Mouse (Mus musculus) forebrain, embryonic 13.5 days (tissue): ENCODE measurements around the gene Fam92b. TPM values are rescaled to one million over a fixed set of nuclear protein-coding genes. Genes with fewer than 3 reads are reported as not detected.

Source experiments
- ATAC-seq: fragments of 200-750 bp; cut with Nextera tagmentation; 2 replicates; pipeline ENCODE4 v1.8.0; 2017
- H3K27ac ChIP-seq: fragments of 300-500 bp; sonication (generic); 2 replicates; pipeline ENCODE4 v1.5.1; 2015; ENCODE audit warnings: inconsistent platforms, mild to moderate bottlenecking, moderate library complexity
- H3K27me3 ChIP-seq: fragments of 300-500 bp; sonication (generic); 2 replicates; pipeline ENCODE4 v1.6.1; 2015; ENCODE audit warnings: mild to moderate bottlenecking, inconsistent platforms
- H3K36me3 ChIP-seq: fragments of 300-500 bp; sonication (generic); 2 replicates; pipeline ENCODE4 v1.6.1; 2015; ENCODE audit warnings: mild to moderate bottlenecking, inconsistent platforms; ENCODE audit not compliant: poor library complexity, severe bottlenecking
- H3K4me1 ChIP-seq: fragments of 300-500 bp; sonication (generic); 2 replicates; pipeline ENCODE4 v1.6.1; 2015; ENCODE audit warnings: inconsistent platforms
- H3K4me2 ChIP-seq: fragments of 300-500 bp; sonication (generic); 2 replicates; pipeline ENCODE4 v1.6.1; 2015; ENCODE audit warnings: inconsistent platforms, mild to moderate bottlenecking, moderate library complexity
- H3K4me3 ChIP-seq: fragments of 300-500 bp; sonication (generic); 2 replicates; pipeline ENCODE4 v1.5.1; 2015; ENCODE audit warnings: mild to moderate bottlenecking, inconsistent platforms
- H3K9ac ChIP-seq: fragments of 300-500 bp; sonication (generic); 2 replicates; pipeline ENCODE4 v1.6.1; 2015; ENCODE audit warnings: mild to moderate bottlenecking, inconsistent platforms
- H3K9me3 ChIP-seq: fragments of 300-500 bp; sonication (generic); replicated peaks from 2 replicates; pipeline ENCODE4 v1.6.1; 2016; ENCODE audit warnings: inconsistent platforms
- WGBS: fragments of 180-500 bp; shearing (Covaris S2); methylation state at CpG from one replicate; pipeline ENCODE4 v1.1.7; 2015; 5-methylcytosine and 5-hydroxymethylcytosine counted together
- polyA plus RNA-seq: library from polyadenylated mRNA; unstranded; fragments of >200 nt; fragmentation: Nextera tagmentation; extraction: Ambion mirVana; gene quantifications from 2 replicates; pipeline ENCODE4 v1.2.1, GENCODE M21; 2015

Gene Fam92b
- polyA plus RNA-seq, 1 experiment from 2014 or later, result 1.4 TPM

DNA sequence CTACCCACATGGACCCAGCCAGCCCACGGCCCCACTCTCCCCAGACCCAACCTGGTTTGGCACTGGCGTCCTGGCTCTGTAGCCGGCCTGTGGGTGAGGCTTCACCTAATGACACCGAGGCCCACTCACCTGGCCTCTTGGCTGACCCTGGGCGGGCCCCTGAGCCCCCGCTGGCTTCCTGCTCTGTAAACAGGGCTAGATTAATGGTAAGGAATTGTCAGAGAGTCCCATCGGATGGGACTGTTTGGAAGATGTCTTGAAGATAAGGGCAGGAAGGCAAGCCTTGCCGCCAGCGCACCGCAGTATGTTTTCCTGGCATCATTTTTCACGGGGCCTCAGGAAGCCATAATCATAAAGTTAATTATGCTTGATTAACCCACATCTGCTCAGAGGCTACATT lies 30.8 kb upstream of the Fam92b start:
- H3K4me3 ChIP-seq, result no peak overlapping the region
- ATAC-seq, result no peak
- H3K4me2 ChIP-seq, result no peak overlapping the region
- peaks cover 22% of the 10 kb centered on the region for H3K4me1 ChIP-seq
- no peaks in the 10 kb centered on the region for H3K36me3 ChIP-seq
- WGBS, result 81% methylated on average over 11 of the region's 11 CpGs
- no peaks in the 10 kb centered on the region for H3K9me3 ChIP-seq
- H3K27me3 ChIP-seq, result no peaks in the 10 kb centered on the region
- H3K27ac ChIP-seq, result no peak overlapping the region
- H3K9ac ChIP-seq, result no peak overlapping the region

- no peak for ATAC-seq
- WGBS, result 90% methylated on average over 8 of the region's 8 CpGs
- no peak overlapping the region for H3K4me2 ChIP-seq
- no peak overlapping the region for H3K27ac ChIP-seq
- H3K9ac ChIP-seq, result no peak overlapping the region
- no peaks in the 10 kb centered on the region for H3K36me3 ChIP-seq
- H3K4me1 ChIP-seq, result peaks cover 22% of the 10 kb centered on the region
- H3K27me3 ChIP-seq, result no peaks in the 10 kb centered on the region
- H3K9me3 ChIP-seq, result no peaks in the 10 kb centered on the region
- no peak overlapping the region for H3K4me3 ChIP-seq
Measured at GRCm38 (mm10) chr8:120207364-120207763, 30.1 kb upstream of the Fam92b start.

- no peaks in the 10 kb centered on the region for H3K9me3 ChIP-seq
- H3K4me1 ChIP-seq, result peaks cover 16% of the 10 kb centered on the region
- 88% methylated on average over 9 of the region's 9 CpGs for WGBS
- no peak overlapping the region for H3K9ac ChIP-seq
- H3K36me3 ChIP-seq, result no peaks in the 10 kb centered on the region
- ATAC-seq, result no peak
- H3K27me3 ChIP-seq, result no peaks in the 10 kb centered on the region
- H3K4me3 ChIP-seq, result no peak overlapping the region
- H3K4me2 ChIP-seq, result no peak overlapping the region
- H3K27ac ChIP-seq, result no peak overlapping the region
Measured at GRCm38 (mm10) chr8:120205916-120206315, 28.6 kb upstream of the Fam92b start.

DNA sequence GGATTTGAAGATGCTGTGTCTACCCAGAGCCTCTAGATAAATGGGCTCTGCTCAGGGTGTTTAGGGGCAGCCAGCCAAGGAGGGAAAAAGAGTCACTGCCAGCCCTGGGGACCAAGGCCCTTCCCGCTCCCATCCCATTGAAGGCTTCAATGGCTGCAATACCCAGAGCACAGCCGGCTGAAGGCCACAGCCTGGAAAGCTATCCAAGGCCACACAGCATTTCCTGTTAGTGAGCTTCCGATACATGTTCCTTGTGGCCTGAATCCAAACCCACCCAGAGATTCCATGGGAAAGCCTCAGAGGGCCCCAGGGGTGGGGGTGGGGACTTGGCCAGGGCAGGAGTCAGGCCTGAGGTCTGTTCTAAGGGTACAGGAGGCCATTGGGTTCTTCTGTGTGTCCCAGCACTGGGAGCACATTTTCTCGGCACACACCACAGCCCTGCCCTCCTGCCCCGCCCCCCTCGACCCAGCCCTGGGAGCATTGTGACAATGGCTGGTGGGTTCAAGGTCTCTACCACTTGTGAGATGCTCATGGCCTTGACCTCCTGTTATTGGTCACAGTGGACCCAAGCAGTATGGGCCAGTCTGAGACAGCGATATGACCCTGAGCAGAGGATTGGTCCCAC lies 27.6 kb upstream of the Fam92b start:
- WGBS, result 81% methylated on average over 7 of the region's 7 CpGs
- no peaks in the 10 kb centered on the region for H3K36me3 ChIP-seq
- H3K4me3 ChIP-seq, result no peak overlapping the region
- ATAC-seq, result no peak
- no peak overlapping the region for H3K9ac ChIP-seq
- no peak overlapping the region; the same call in 1 of the 2 replicates for H3K27ac ChIP-seq
- H3K4me1 ChIP-seq, result 0 out of 2 replicates have a peak, but pooled peaks cover 6% of the 10 kb centered on the region
- no peak overlapping the region for H3K4me2 ChIP-seq
- no peaks in the 10 kb centered on the region for H3K27me3 ChIP-seq
- H3K9me3 ChIP-seq, result no peaks in the 10 kb centered on the region; the same call in 1 of the 2 replicates

DNA sequence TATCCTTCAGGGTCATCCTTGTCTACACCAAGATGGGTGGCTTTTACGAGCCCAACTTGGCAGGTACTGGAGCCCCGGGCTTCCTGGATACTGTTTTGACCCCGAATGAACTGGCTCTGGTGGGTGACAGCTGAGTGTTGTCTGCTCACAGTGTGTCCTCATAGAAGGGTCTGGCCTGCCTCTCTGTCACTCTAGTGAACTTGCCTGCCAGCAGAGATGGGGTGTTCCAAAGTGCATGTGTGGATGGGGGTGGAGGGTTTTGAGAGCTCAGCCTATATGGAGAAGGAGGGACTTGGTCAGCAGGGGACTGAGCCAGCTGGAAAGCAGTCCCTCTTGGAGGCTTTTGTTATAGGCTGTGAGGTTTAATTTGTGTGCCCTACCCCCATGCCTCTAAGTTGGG lies 25.3 kb upstream of the Fam92b start:
- 67% methylated on average over 3 of the region's 3 CpGs for WGBS
- H3K27ac ChIP-seq, result no peak overlapping the region
- no peak overlapping the region for H3K9ac ChIP-seq
- H3K36me3 ChIP-seq, result no peaks in the 10 kb centered on the region
- no peak overlapping the region for H3K4me3 ChIP-seq
- no peak for ATAC-seq
- no peaks in the 10 kb centered on the region for H3K27me3 ChIP-seq
- H3K4me1 ChIP-seq, result 0 out of 2 replicates have a peak, but pooled peaks cover 4% of the 10 kb centered on the region
- no peaks in the 10 kb centered on the region; the same call in 1 of the 2 replicates for H3K9me3 ChIP-seq
- H3K4me2 ChIP-seq, result no peak overlapping the region

DNA sequence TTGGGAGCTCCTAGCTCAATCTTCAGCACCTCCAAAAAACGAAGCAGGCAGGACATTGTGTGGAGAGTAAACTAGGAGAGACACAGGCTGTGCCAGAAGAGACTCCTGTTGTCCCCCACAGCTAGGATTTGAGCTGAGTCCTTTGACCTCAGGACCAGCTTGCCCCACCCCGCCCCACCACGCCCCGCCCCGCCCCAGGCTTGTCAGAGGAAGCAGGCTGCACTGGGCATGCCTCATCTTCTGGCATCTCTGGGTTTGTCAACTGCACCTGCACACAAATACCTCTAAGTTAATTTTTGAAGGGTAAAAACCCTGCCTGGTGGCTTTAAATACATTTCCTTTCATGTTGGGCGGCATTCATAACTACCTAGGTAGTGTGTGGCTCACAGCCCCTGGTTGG lies 24.1 kb upstream of the Fam92b start:
- H3K9ac ChIP-seq, result no peak overlapping the region
- no peak overlapping the region for H3K4me2 ChIP-seq
- H3K27me3 ChIP-seq, result no peaks in the 10 kb centered on the region
- no peak for ATAC-seq
- H3K36me3 ChIP-seq, result no peaks in the 10 kb centered on the region
- H3K9me3 ChIP-seq, result no peaks in the 10 kb centered on the region; the same call in 1 of the 2 replicates
- WGBS, result 85% methylated on average over 6 of the region's 6 CpGs
- no peak overlapping the region for H3K4me3 ChIP-seq
- no peak overlapping the region for H3K27ac ChIP-seq
- H3K4me1 ChIP-seq, result 0 out of 2 replicates have a peak, but pooled peaks cover 4% of the 10 kb centered on the region

DNA sequence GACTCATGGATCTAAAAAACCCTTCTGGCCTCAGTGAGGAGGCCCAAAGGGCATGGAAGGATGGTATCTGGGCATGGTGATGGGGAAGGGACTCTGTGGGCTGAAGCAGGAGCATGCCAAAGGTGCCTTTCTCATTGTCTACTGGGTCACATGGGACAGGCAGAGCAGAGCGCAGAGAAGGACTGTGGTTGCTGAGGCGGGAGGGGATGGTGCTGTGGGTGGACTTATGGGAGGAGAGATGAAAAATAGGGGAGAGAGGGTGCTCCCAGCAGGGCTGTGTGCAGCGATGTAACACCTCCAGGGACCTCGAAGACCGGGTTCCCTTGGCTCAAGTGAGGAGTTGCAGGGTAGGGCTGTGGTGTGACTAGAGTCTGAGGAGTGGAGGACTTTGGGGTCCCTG lies 14.9 kb upstream of the Fam92b start:
- Histone ChIP-seq H3K27me3 (no peaks in the 10 kb centered on the region), H3K36me3 (no peaks in the 10 kb centered on the region), H3K4me3 (no peak overlapping the region), H3K27ac (no peak overlapping the region), H3K4me1 (peaks cover 17% of the 10 kb centered on the region), H3K9ac (no peak overlapping the region), H3K9me3 (no peaks in the 10 kb centered on the region), H3K4me2 (no peak overlapping the region)
- no peak for ATAC-seq
- WGBS, result 97% methylated on average over 5 of the region's 5 CpGs

- H3K4me2 ChIP-seq, result no peak overlapping the region
- H3K9me3 ChIP-seq, result no peaks in the 10 kb centered on the region
- H3K4me1 ChIP-seq, result peaks cover 20% of the 10 kb centered on the region
- 72% methylated on average over 5 of the region's 5 CpGs for WGBS
- no peak overlapping the region for H3K4me3 ChIP-seq
- no peak overlapping the region for H3K9ac ChIP-seq
- no peaks in the 10 kb centered on the region for H3K36me3 ChIP-seq
- ATAC-seq, result no peak
- H3K27ac ChIP-seq, result peak overlapping the region; percentile 68; the same call in 1 of the 2 replicates
- H3K27me3 ChIP-seq, result no peaks in the 10 kb centered on the region
Measured at GRCm38 (mm10) chr8:120191633-120192032, 14.4 kb upstream of the Fam92b start.

- WGBS, result 60% methylated on average over 20 of the region's 20 CpGs
- peak overlapping the region; percentile 68; the same call in 1 of the 2 replicates for H3K27ac ChIP-seq
- no peaks in the 10 kb centered on the region for H3K36me3 ChIP-seq
- peak overlapping the region; percentile 48 for H3K4me2 ChIP-seq
- peak overlapping the region; percentile 16; the same call in 1 of the 2 replicates for H3K9ac ChIP-seq
- peak overlapping the region; percentile 4; the same call in 1 of the 2 replicates for H3K4me3 ChIP-seq
- H3K27me3 ChIP-seq, result no peaks in the 10 kb centered on the region
- peak; percentile 76 for ATAC-seq
- no peaks in the 10 kb centered on the region for H3K9me3 ChIP-seq
- H3K4me1 ChIP-seq, result peaks cover 27% of the 10 kb centered on the region
Measured at GRCm38 (mm10) chr8:120190810-120191413, 13.6 kb upstream of the Fam92b start.

GRCm38 (mm10) chr8:120190107-120190809 lies 13.0 kb upstream of the Fam92b start:
- peaks cover 34% of the 10 kb centered on the region for H3K4me1 ChIP-seq
- WGBS, result 85% methylated on average over 17 of the region's 17 CpGs
- no peaks in the 10 kb centered on the region for H3K9me3 ChIP-seq
- no peak overlapping the region for H3K4me3 ChIP-seq
- H3K9ac ChIP-seq, result no peak overlapping the region
- no peak overlapping the region for H3K27ac ChIP-seq
- H3K36me3 ChIP-seq, result no peaks in the 10 kb centered on the region
- no peak overlapping the region for H3K4me2 ChIP-seq
- ATAC-seq, result no peak; the same call in 1 of the 2 replicates
- no peaks in the 10 kb centered on the region for H3K27me3 ChIP-seq

GRCm38 (mm10) chr8:120189440-120189839 lies 12.2 kb upstream of the Fam92b start:
- no peaks in the 10 kb centered on the region for H3K9me3 ChIP-seq
- WGBS, result 89% methylated on average over 6 of the region's 6 CpGs
- no peak overlapping the region for H3K4me3 ChIP-seq
- H3K27ac ChIP-seq, result no peak overlapping the region
- ATAC-seq, result no peak
- H3K9ac ChIP-seq, result no peak overlapping the region
- no peaks in the 10 kb centered on the region for H3K36me3 ChIP-seq
- H3K4me1 ChIP-seq, result peaks cover 42% of the 10 kb centered on the region
- H3K4me2 ChIP-seq, result no peak overlapping the region
- no peaks in the 10 kb centered on the region for H3K27me3 ChIP-seq

GRCm38 (mm10) chr8:120188510-120188909 lies 11.2 kb upstream of the Fam92b start:
- no peak overlapping the region for H3K4me3 ChIP-seq
- no peak overlapping the region for H3K27ac ChIP-seq
- WGBS, result 89% methylated on average over 6 of the region's 6 CpGs
- peaks cover 46% of the 10 kb centered on the region for H3K4me1 ChIP-seq
- H3K36me3 ChIP-seq, result no peaks in the 10 kb centered on the region
- H3K27me3 ChIP-seq, result no peaks in the 10 kb centered on the region
- no peak overlapping the region for H3K9ac ChIP-seq
- H3K9me3 ChIP-seq, result no peaks in the 10 kb centered on the region
- no peak for ATAC-seq
- no peak overlapping the region for H3K4me2 ChIP-seq
